Mouse (Mus musculus) testis, adult 2 months (tissue): ENCODE results near the gene Pla2g4f.

ENCODE experiments used
- CTCF ChIP-seq: fragments of 200-500 bp; IDR thresholded peaks from 2 replicates; pipeline ENCODE4 v1.5.1; 2012; ENCODE audit warnings: low read depth, mild to moderate bottlenecking, inconsistent platforms, low read length, moderate library complexity; ENCODE audit not compliant: control insufficient read depth, insufficient read depth, insufficient replicate concordance
- POLR2A ChIP-seq: fragments of 200-500 bp; IDR thresholded peaks from 2 replicates; pipeline ENCODE4 v1.6.1; 2012; ENCODE audit warnings: low read depth, mild to moderate bottlenecking, inconsistent platforms, low read length, moderate library complexity; ENCODE audit not compliant: control insufficient read depth

- TF ChIP-seq CTCF (no peak), POLR2A (no peak)
Observed at GRCm38 (mm10) chr2:120264858-120265257, 49.1 kb downstream of the Pla2g4f start.
